8 mouse cellular contexts compared by ENCODE assay signal in genomic region chr7:112390937-112391605, GRCm38 (mm10). TPM values are rescaled to one million over a fixed set of nuclear protein-coding genes. Genes with fewer than 3 reads are reported as not detected.
A peak's percentile ranks its signal among the peaks of the same experiment; 100 is the strongest.
DNase-seq lines count a peak whose midpoint lies in the region; ATAC-seq and TF ChIP-seq lines count a peak whose summit lies in the region.

No protein-coding gene starts in this region.

- H3K9ac ChIP-seq in intestine, embryonic 14.5 days (ENCODE audit: low read length), result no peak overlapping the region
- no peak overlapping the region for H3K9ac ChIP-seq in intestine, postnatal 0 days (ENCODE audit: low read depth, low read length)
- H3K9ac ChIP-seq in hindbrain, embryonic 11.5 days (ENCODE audit: low read depth, low read length), result no peak overlapping the region
- H3K9ac ChIP-seq in midbrain, embryonic 15.5 days, result no peak overlapping the region

- no peak for TF ChIP-seq CTCF in intestine, postnatal 0 days (IDR thresholded peaks at IDR 0.05; ENCODE audit: low read depth)

- no peaks in the 10 kb centered on the region for H3K27me3 ChIP-seq in intestine, embryonic 14.5 days (replicated peaks; ENCODE audit: control insufficient read depth, insufficient read depth, low read length)
- no peaks in the 10 kb centered on the region for H3K27me3 ChIP-seq in intestine, postnatal 0 days (replicated peaks; ENCODE audit: control insufficient read depth, insufficient read depth, low read length)
- no peaks in the 10 kb centered on the region for H3K27me3 ChIP-seq in embryonic facial prominence, embryonic 10.5 days (replicated peaks; ENCODE audit: low read depth, poor library complexity, severe bottlenecking)
- no peaks in the 10 kb centered on the region for H3K27me3 ChIP-seq in hindbrain, embryonic 11.5 days (ENCODE audit: control insufficient read depth, insufficient read depth, low read length)
- H3K27me3 ChIP-seq in midbrain, embryonic 15.5 days (replicated peaks), result no peaks in the 10 kb centered on the region

- ATAC-seq in intestine, embryonic 14.5 days (replicated peaks; ENCODE audit: low FRiP score, low TSS enrichment, low read depth), result no peak
- no peak for ATAC-seq in intestine, postnatal 0 days
- ATAC-seq in hindbrain, embryonic 11.5 days (ENCODE audit: low FRiP score), result 0 out of 2 replicates have a peak, but pooled peaks have one; percentile 40
- ATAC-seq in midbrain, embryonic 15.5 days (replicated peaks), result peak; percentile 34; the same call in 1 of the 2 replicates
- no peak for ATAC-seq in monocyte, adult 5-6 weeks (replicated peaks; ENCODE audit: insufficient number of reproducible peaks, low FRiP score, low TSS enrichment, poor library complexity, severe bottlenecking)

- peak overlapping the region; percentile 75 for H3K27ac ChIP-seq in intestine, embryonic 14.5 days (ENCODE audit: low read depth)
- no peak overlapping the region for H3K27ac ChIP-seq in intestine, postnatal 0 days (ENCODE audit: low read depth, low read length)
- peak overlapping the region; percentile 79 for H3K27ac ChIP-seq in embryonic facial prominence, embryonic 10.5 days (replicated peaks)
- H3K27ac ChIP-seq in hindbrain, embryonic 11.5 days (ENCODE audit: low read depth, low read length), result peak overlapping the region; percentile 8; the same call in 1 of the 2 replicates
- H3K27ac ChIP-seq in midbrain, embryonic 15.5 days, result peak overlapping the region; percentile 62

- H3K4me2 ChIP-seq in intestine, embryonic 14.5 days (ENCODE audit: low read length), result no peak overlapping the region
- H3K4me2 ChIP-seq in intestine, postnatal 0 days (replicated peaks; ENCODE audit: low read depth), result no peak overlapping the region
- no peak overlapping the region for H3K4me2 ChIP-seq in hindbrain, embryonic 11.5 days (replicated peaks; ENCODE audit: low read depth, low read length)
- 0 out of 2 replicates have a peak overlapping the region, but pooled peaks have one; percentile 9 for H3K4me2 ChIP-seq in midbrain, embryonic 15.5 days

- H3K4me3 ChIP-seq in intestine, embryonic 14.5 days (ENCODE audit: low read depth, low read length), result no peak overlapping the region
- no peak overlapping the region for H3K4me3 ChIP-seq in intestine, postnatal 0 days (ENCODE audit: low read depth, low read length)
- peak overlapping the region; percentile 41; the same call in 1 of the 2 replicates for H3K4me3 ChIP-seq in embryonic facial prominence, embryonic 10.5 days
- H3K4me3 ChIP-seq in hindbrain, embryonic 11.5 days (ENCODE audit: low read depth, low read length), result no peak overlapping the region
- H3K4me3 ChIP-seq in midbrain, embryonic 15.5 days, result no peak overlapping the region

- no peaks in the 10 kb centered on the region for H3K36me3 ChIP-seq in intestine, embryonic 14.5 days (ENCODE audit: control insufficient read depth, insufficient read depth, low read length)
- no peaks in the 10 kb centered on the region for H3K36me3 ChIP-seq in intestine, postnatal 0 days (ENCODE audit: control insufficient read depth, insufficient read depth)
- no peaks in the 10 kb centered on the region for H3K36me3 ChIP-seq in embryonic facial prominence, embryonic 10.5 days (replicated peaks)
- no peaks in the 10 kb centered on the region for H3K36me3 ChIP-seq in hindbrain, embryonic 11.5 days (ENCODE audit: control insufficient read depth, insufficient read depth, low read length)
- no peaks in the 10 kb centered on the region for H3K36me3 ChIP-seq in midbrain, embryonic 15.5 days (replicated peaks)

- no peak for DNase-seq in intestine, embryonic 14.5 days (ENCODE audit: low spot score)
- DNase-seq in embryonic facial prominence, embryonic 10.5 days (ENCODE audit: low spot score), result peak; percentile 70
- DNase-seq in hindbrain, embryonic 11.5 days (ENCODE audit: low spot score), result peak; percentile 30
- no peak for DNase-seq in spleen, postnatal 36 days (ENCODE audit: low spot score in 2 of 2)
- DNase-seq in layer of hippocampus, adult 9-10 months (ENCODE audit: low spot score), result no peak

- H3K9me3 ChIP-seq in intestine, embryonic 14.5 days (ENCODE audit: control insufficient read depth, low read length), result no peaks in the 10 kb centered on the region
- H3K9me3 ChIP-seq in intestine, postnatal 0 days (ENCODE audit: control insufficient read depth), result no peaks in the 10 kb centered on the region
- no peaks in the 10 kb centered on the region for H3K9me3 ChIP-seq in embryonic facial prominence, embryonic 10.5 days
- H3K9me3 ChIP-seq in hindbrain, embryonic 11.5 days (ENCODE audit: control insufficient read depth, low read length), result no peaks in the 10 kb centered on the region
- no peaks in the 10 kb centered on the region for H3K9me3 ChIP-seq in midbrain, embryonic 15.5 days

- WGBS in intestine, embryonic 14.5 days, result 28% methylated on average over 6 of the region's 6 CpGs
- WGBS in intestine, postnatal 0 days, result 26% methylated on average over 6 of the region's 6 CpGs
- WGBS in embryonic facial prominence, embryonic 10.5 days, result 27% methylated on average over 6 of the region's 6 CpGs
- 33% methylated on average over 6 of the region's 6 CpGs for WGBS in hindbrain, embryonic 11.5 days
- 30% methylated on average over 6 of the region's 6 CpGs for WGBS in midbrain, embryonic 15.5 days

- H3K4me1 ChIP-seq in intestine, embryonic 14.5 days (replicated peaks; ENCODE audit: control insufficient read depth, insufficient read depth, low read length), result peaks cover 26% of the 10 kb centered on the region
- H3K4me1 ChIP-seq in intestine, postnatal 0 days (replicated peaks; ENCODE audit: control insufficient read depth, insufficient read depth, low read length), result no peaks in the 10 kb centered on the region
- peaks cover 53% of the 10 kb centered on the region for H3K4me1 ChIP-seq in embryonic facial prominence, embryonic 10.5 days
- 0 out of 2 replicates have a peak, but pooled peaks cover 6% of the 10 kb centered on the region for H3K4me1 ChIP-seq in hindbrain, embryonic 11.5 days (replicated peaks; ENCODE audit: control insufficient read depth, insufficient read depth, low read length)
- peaks cover 21% of the 10 kb centered on the region for H3K4me1 ChIP-seq in midbrain, embryonic 15.5 days

RNA-seq across cellular contexts. Expression of gene Parva, which starts 36.2 kb away (rescaled TPM):
- polyA plus RNA-seq in intestine, embryonic 14.5 days (2014; fragmentation: Nextera tagmentation; extraction: Ambion mirVana), result 102 and 114 TPM in 2 replicates
- polyA plus RNA-seq in intestine, postnatal 0 days (2015; fragmentation: Nextera tagmentation; extraction: Ambion mirVana), result 37.4 and 40.1 TPM in 2 replicates
- polyA plus RNA-seq in embryonic facial prominence, embryonic 10.5 days (2016; fragmentation: Nextera tagmentation; extraction: Ambion mirVana), result 62.7 and 70.3 TPM in 2 replicates
- 47.2 TPM in 2 replicates for polyA plus RNA-seq in hindbrain, embryonic 11.5 days (2014; fragmentation: Nextera tagmentation; extraction: Ambion mirVana)
- 23.9 and 25.7 TPM in 2 replicates for polyA plus RNA-seq in midbrain, embryonic 15.5 days (2015; fragmentation: Nextera tagmentation; extraction: Ambion mirVana)
- total RNA-seq in monocyte, adult 5-6 weeks (2017), result not detected in 3 replicates

Comparison
In these comparisons a context has a peak if more than half of its experiments do, and no peak if none do; other contexts are left out.
1. ATAC-seq: peak in hindbrain, embryonic 11.5 days (single experiment) and midbrain, embryonic 15.5 days (single experiment); none in intestine, embryonic 14.5 days (single experiment), intestine, postnatal 0 days (single experiment) and monocyte, adult 5-6 weeks (single experiment).
2. DNase-seq: peak in embryonic facial prominence, embryonic 10.5 days (single experiment) and hindbrain, embryonic 11.5 days (single experiment); none in intestine, embryonic 14.5 days (single experiment), spleen, postnatal 36 days (0 of 2) and layer of hippocampus, adult 9-10 months (single experiment).